Mouse (Mus musculus): ENCODE data around the gene Gm20388. TPM values are rescaled to one million over a fixed set of nuclear protein-coding genes. Genes with fewer than 3 reads are reported as not detected.

The Gm20388 gene
- total RNA-seq, 1 experiment from 2014 or later = 3.6 TPM

DNA sequence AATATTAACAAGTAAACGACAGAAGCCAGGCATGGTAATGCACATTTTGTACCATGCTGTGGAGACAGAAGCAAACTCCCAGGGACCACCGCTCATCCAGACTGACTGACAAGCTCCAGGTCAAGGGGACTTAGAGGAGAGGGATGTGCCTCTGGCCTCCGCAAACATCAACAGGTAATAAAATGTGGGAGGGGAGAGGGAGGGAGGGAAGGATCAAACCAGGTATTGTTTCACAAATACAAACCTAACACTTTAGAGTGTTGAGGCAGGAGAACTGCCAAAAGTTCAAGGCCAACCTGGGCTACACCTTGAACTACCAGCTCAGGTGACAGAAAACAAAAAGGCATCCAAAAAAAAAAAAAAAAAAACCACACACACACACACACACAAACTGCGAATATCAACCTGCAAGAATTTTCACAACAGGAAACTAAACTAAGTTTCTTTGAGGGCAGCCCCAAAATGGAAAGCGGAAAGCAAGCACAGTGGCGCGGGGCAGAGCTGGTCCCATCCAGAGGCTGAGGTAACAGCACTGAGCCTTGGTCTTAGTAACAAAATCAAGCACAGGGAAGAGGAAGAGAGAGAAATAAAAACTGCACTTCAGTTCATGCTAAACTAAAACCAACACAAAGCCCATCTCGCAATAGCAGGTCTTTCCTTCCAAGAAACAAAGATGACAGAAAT lies 3076.0 kb downstream of the Gm20388 start:
- no peak for DNase-seq

DNA sequence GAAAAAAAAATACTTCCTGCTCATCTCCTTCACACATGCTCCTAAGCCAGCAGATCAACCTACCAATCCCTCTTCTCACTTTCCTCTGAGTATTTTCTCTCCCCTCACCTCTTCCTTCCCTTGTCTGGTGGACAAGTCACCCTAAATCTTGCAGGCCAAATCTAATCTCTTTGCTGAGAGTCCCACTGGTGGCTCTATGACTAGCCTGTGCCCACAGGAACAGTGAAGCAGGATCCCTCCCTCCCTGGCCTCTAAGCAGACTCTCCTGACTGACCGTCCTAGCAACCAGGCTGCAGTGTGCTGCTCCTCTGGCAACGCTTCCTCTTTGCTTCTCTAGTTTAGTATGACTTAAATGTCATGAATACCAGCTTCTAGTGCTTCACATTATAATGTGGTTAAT lies 3076.6 kb downstream of the Gm20388 start:
- DNase-seq = no peak

DNA sequence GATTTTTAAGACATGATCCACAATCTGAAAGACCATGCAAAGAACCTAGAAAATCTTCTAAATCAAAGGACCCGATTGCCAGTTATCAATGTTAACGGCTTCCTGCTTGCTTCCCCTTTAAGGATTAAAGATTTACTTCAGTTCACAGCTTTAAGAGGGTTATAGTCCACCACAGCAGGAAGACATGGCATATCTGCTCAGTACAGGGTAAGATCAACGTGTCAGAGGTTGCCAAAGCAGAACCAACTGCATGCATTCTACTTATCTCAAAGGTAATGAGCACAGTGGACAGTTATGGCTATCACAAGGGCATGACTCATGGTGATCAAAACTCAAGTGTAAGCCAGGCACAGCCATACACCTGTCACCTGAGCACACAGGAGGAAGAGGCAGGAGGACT lies 3078.3 kb downstream of the Gm20388 start:
- no peak for DNase-seq

DNA sequence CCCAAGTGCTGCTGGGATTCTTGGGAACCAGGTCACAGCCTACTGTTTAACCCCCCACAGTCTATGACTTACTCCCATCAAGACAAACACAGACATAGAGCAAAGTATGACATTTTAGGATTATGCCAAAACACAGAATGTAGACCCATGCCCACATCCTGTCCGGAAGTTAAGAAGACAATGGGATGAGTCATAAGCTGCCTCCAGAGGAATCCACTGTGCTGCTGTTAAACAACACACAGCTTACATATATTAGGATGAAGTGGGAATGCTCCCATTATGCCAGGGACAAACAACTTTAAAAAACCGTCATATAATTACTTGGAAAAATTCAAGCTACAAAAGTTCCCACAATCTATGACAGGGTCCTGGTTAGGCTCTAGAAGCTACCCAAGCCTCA lies 3079.3 kb downstream of the Gm20388 start:
- DNase-seq = no peak

DNA sequence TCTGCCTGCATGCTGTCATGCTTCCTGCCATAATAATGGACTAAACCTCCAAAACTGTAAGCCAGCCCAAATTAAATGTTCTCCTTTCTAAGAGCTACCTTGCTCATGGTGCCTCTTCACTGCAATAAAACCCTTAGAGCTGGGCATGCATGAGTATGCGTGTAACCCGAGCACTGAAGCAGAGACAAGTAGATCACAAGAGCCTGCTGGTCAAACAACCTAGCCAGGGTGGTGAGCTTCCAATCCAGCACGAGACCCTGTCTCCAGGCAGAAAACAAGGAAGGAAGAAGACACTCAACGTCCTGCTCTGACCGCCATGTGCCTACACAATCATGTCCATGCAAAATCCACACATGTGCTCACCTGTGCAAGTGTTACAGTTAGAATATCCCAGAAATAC lies 3080.7 kb downstream of the Gm20388 start:
- DNase-seq = no peak

DNA sequence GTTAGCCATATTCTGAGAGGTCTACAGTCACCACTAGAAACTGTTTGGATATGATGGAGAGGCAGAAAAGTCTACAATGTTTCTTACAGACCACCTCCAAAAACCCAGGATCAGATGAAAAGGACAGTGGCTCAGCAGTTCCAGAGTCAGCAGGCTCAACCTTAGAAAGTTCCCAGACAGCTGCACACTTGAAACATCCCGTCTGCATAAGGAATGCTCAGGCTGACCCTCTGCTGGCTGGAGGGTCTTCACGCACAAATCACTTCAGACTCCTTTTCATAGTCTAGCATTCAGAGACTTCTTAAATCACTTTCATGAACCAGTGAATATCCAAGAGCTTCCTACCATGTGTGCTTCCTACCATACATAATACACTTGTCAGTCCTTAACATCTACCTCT lies 3081.7 kb downstream of the Gm20388 start:
- no peak for DNase-seq

DNA sequence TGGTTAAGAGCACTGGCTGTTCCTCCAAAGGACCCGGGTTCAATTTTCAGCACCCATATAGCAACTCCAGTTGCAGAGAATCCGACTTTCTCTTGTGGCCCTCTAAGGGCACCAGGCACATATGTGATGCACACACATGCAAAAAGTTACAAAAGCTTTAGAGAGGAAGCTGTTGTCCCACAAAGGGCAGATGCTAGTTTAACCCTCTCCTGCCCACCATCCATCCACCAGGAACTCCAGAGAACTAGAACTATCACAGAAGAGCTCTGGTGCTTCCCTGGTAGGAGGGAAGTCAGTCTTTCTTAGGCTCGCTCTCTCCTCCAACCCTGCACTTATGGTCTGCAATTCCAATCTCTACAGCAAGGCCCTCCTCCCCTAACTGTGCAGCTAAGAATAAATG lies 3082.4 kb downstream of the Gm20388 start:
- no peak for DNase-seq

DNA sequence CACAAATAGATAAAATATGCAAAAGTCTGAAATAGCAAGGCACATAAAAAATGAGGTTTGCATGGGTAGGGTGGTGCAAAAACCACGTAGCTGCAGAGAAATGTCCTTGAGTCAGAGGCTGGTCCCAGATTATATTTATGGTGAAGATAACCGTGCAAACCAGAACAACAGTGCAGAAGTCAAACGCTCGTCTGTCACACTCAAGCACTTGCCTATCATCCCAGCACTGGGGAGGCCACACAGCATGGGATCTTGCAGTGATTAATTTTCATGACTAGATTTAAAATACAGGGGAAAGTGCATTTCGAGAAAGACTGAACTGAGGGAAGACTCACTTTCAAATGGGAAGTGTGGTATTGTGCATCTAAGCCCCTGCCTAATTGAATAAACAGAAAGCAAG lies 3083.1 kb downstream of the Gm20388 start:
- DNase-seq = no peak

DNA sequence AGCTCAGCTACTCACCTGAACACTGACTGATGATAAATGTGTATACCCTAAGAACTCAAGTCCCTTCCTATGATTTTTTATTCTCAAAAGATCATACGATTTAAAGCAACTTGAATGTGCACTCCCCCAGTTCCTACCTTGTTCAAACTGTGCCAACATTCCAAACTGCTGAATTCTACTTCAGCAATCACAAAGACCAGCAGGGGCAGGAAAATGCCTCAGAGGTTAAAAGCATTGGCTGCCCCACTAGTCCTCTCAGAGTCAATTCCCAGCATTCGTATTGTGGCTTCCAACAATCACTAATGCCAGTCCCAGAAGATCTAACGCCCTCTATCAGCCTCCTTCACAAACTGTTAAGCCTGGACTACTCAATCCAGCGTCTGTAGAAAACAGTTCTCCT lies 3087.3 kb downstream of the Gm20388 start:
- DNase-seq = no peak

DNA sequence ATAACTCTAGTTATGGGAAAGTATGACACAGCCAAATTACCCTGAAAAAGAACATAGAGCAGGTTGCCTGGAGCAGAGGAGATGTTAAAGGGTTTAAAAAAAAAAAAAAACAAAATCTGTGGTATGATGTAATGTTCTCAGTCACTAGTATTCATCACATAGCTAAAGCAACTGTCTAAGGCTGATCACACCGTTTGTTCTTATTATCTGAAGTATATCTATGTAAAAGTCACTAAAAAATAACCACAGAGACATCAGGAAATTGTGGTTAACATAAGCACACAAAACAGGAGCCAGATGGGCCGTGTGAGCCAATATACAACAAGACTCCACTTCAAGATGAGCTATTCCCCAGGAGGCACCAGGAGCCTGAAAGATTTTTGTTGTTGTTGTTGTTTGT lies 3089.7 kb downstream of the Gm20388 start:
- no peak for DNase-seq

DNA sequence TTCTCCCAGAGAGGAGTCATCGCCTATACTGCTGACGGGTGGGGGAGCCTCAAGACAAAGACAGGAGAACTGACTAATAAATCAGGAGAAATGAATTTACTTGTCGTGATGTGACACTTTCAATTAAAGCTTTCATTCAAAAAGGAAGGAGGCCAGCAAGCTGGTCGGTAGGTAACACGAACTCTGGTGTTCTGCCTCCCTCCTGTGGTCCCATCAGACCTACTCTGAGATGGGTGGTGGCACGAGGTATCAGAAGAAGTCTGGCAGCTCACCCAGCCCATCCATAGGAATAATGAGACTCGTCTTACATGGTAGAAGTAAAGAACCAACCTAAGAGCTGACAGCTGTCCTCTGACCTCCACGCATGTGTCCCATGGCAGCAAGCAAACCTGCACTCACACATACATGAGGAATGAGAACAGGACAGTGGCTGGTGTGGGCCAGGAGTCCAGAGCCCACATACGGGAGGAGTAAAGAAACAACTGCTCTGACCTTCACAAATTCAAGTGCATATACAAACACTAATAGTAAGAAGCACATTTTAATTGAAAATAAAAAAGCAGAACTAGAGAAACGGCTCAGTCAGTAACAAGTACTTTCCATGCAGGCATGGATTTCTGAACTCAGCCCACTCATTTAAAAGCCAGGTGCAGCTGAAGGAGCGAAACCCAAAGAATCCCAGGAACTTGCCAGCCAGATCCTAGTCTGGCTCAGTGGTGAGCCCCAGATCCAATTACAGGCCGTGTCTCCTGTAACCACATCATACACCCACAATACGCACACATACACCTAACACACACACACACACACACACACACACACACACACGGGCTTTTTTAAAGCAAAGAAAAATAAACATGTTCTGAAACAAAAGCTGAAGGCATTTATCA lies 3093.6 kb downstream of the Gm20388 start:
- no peak for DNase-seq

DNA sequence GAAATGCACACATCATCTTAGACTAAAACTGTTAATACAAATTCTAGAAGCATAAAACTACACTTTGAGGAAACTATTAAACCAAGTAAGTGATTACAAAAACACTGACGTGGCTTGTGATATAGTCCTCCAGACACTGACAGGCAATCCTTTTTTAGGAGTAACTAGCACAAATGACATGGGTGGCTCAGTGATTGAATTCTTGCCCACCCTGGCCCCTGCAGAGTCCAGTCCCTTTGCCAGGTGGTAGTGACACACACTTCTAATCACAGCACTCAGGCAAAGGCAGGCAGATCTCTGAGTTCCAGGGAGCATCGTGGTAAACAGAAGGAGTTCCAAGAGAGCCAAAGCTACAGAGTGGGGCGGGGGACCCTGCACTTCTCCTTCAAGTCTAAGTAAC lies 3094.7 kb downstream of the Gm20388 start:
- no peak for DNase-seq

DNA sequence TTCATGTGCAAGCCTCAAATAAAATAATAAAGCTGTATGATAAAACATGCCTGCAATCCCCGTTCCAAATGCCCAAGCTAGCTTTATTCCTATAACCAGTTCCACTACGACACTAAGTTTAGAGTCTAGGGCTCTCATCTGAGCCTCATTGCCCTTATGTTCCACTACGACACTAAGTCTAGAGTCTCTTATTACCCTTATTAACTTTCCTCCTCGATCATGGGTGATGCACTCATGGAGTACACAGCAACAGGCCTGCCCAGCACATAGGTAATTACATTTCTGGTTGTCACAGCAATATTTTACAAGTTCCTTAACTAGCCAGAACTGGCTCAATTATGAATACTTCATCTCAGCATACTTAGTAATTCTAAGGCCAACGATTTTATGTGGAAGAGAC lies 3095.2 kb downstream of the Gm20388 start:
- DNase-seq = no peak

DNA sequence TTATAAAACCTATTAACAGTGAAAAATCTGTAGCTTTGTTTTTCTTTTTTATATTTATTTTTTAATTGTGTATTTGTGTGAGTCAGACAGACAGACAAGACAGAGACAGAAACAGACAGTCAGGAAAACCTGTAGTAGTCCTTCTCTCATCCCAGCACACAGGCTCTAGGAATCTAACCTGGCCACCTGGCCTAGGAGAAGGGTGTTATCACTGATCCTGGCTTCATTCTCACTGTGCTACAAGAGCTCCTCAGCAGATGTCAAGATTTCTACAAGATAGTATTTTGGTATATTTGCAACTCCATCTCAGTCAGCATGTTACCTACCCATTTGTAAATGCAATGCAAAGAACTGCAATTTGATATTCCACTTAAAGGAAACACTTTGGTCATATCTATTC lies 3100.7 kb downstream of the Gm20388 start:
- DNase-seq = no peak

DNA sequence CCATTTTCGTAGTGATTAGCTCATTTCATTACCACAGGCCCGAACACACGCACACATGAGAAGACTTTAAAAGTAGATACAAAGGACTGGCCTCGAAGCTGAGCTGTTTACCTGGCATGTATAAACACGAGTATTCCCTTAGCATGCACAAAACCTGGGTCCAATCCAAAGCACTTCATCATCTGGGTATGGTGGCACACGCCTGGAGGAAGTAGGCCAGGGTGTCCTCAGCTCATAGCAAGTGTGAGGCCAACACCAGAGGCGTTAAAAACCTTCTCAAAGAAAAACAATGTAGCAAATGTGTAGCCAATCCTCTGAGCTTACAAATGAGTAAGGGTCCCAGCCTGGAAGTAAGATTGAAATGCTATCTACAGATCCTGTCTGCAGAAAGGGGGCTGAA lies 3103.8 kb downstream of the Gm20388 start:
- no peak for DNase-seq

DNA sequence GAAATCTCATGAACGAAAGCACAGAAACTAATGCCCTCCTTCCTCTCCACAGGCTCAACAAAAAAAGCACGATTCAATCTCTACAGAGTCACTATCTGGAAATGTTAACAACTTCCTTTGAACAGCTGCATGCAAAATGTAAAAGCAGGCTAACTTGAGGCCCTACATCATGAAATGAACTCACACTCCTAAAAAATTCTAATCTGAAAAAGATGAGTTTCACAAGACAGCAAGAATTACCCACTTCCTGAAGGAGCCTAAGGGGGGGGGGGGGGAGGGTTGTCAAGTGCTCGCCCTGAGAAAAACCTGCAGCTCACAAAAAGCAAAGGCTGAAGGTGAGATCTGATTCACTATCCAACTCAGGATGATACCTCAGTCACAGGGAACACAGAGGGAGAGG lies 3104.4 kb downstream of the Gm20388 start:
- DNase-seq = no peak

DNA sequence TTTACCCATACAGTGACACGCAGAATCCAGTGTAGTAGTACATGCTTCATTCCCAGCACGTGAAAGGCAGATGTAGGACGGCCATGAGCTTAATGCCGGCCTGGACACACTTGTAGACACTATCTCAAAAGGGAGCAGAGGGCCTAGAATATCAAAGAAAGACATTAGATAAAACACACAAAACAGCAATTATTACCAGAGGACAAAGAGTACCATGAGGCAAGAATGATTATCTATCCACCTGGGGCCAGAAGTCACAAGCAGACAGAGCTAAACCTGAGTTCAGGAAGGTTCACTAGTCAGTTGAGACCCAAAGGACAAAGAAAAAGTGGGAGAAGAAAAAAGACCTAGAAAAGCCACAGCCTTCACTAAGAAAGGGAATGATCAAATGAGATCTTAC lies 3106.5 kb downstream of the Gm20388 start:
- DNase-seq = no peak

DNA sequence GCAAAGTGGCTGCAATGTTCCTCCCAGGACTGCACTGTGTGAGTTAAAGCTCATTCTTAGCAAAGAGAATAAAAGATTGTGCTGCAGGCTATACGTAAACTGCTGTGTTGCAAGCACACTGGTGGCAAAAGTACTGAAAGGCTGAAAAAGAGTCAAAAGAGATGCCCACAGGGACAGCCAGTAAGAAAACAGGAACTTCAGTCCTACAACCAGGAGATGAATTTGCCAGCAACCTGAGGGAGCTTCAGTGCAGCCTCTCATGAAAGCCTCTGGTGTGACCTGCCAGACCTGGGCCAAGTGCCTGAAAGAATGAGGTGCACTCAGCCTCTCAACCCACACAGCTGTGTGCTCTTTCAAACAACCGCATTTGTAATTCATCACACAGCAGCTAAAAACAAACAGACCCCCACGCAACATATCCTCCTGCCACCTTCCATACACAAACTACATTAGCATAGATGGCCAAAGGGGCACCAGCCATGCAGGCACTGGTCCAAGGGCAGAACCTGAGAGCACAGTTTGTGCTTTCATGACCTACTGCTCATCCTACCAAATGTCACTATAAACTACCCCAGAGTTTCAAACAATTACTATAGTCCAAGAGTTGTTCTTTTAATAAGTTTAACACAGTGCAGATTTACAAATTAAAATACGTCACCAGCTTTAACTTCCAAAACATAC lies 3108.0 kb downstream of the Gm20388 start:
- no peak for DNase-seq

DNA sequence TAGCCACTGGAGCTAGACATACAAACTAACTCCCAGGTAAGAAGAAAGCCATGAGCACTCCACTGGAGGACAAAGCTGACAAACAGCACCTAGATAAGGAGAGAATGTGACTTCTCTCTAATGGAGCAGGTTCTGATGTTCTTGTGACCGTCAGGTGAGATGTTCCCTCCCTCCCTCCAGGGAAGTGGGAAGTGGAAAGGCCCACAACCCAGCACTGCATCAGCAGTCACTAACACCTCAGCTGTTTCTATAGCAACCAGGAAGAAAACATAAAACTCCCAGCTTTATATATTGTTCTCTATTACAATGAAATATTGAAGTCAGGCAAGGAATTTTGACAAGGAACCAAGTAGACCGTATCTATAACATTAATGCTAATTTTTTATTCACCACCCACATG lies 3109.4 kb downstream of the Gm20388 start:
- no peak for DNase-seq

DNA sequence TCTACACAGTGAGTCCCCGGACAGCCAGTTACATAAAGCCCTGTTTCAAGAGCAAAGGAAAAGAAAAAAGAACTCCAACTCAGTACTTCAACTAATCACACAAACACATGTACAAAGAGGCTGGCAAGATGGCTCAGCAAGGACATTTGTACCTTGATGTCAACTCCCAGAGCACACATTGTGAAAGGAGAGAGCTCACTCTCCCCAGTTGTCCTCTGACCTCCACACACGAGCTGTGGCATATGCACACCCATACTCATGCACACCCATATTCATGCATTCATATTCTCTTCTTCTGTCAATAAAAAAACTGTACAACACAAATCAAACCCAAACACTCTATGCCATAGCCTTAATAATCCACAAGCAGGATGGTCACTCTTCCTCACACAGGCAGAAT lies 3110.2 kb downstream of the Gm20388 start:
- DNase-seq = no peak

DNA sequence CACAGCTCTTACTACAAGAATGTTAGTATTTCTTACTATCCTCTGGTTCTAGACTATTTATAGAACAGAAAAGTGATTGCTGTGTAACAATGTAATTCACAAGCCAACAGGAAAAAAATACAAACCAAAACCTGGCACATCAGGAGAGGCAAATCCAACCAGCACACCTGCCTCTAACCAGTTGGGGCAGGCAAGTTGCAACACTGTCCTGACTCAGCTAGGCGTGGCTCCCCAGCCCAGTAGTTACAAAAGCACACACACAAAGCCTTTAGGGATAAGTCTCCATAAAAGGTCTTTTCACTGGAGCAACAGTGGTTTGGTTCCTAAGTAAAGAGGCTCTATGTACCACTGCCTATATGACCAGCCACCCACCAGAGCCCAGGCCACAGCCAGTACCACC lies 3110.6 kb downstream of the Gm20388 start:
- no peak for DNase-seq

DNA sequence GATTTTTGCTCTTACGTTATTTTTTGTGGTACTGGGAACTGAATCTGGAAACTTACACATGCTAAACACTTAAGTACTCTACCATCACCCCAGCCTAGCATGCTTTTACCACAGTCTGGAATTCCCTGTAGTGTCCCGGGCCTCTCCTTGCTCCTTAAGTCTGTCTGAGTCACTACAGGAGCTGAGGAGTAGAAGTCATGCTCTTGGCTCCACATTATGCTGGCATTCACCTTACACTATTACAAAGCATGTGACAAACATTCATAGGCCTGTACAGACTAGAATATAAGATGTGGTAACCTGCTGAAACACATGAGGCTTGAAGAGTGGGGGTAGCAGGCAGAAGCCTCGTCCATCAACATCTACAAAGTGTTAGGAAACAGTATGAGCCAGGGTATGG lies 3112.1 kb downstream of the Gm20388 start:
- DNase-seq = no peak

DNA sequence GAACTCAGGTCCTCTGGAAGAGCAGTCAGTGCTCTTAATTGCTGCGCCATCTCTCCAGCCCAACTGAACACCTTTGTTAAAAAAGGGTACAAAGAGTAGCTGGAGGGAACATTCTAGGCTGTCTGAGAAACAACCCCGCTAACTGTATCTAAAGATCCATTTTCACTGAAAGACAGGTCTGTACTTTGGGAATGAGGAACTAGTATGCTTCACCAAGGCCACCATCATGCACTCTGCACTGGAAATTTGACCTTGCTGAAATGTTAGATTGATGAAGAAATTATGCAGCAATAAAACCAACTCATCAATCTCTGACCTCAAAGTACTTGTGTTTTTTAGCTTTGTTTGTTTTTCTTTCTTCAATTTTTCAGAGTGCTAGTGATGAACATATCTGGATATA lies 3113.6 kb downstream of the Gm20388 start:
- DNase-seq = no peak
